Mouse (Mus musculus) hindbrain, embryonic 10.5 days (tissue): ENCODE data around the gene Dedd2. TPM values are rescaled to one million over a fixed set of nuclear protein-coding genes. Genes with fewer than 3 reads are reported as not detected.

Experiments used
- DNase-seq: peaks from one replicate; pipeline ENCODE4 v3.0.0-alpha.2; 2017; ENCODE audit warnings: low spot score
- H3K27ac ChIP-seq: fragments of 300-500 bp; sonication (generic); 2 replicates; pipeline ENCODE4 v1.5.1; 2016; ENCODE audit warnings: mild to moderate bottlenecking, moderate library complexity
- H3K27me3 ChIP-seq: fragments of 300-500 bp; sonication (generic); 2 replicates; pipeline ENCODE4 v1.6.1; 2016; ENCODE audit warnings: mild to moderate bottlenecking; ENCODE audit not compliant: poor library complexity, insufficient read depth, severe bottlenecking
- H3K36me3 ChIP-seq: fragments of 300-500 bp; sonication (generic); 2 replicates; pipeline ENCODE4 v1.6.1; 2016; ENCODE audit warnings: mild to moderate bottlenecking, moderate library complexity
- H3K4me1 ChIP-seq: fragments of 300-500 bp; sonication (generic); replicated peaks from 2 replicates; pipeline ENCODE4 v1.6.1; 2016; ENCODE audit warnings: mild to moderate bottlenecking
- H3K4me3 ChIP-seq: fragments of 300-500 bp; sonication (generic); 2 replicates; pipeline ENCODE4 v1.5.1; 2016; ENCODE audit warnings: mild to moderate bottlenecking, moderate library complexity
- H3K9me3 ChIP-seq: fragments of 300-500 bp; sonication (generic); 2 replicates; pipeline ENCODE4 v1.6.1; 2016; ENCODE audit warnings: mild to moderate bottlenecking, moderate library complexity
- WGBS: fragments of 180-500 bp; shearing (Covaris S2); methylation state at CpG from one replicate; pipeline ENCODE4 v1.1.7; 2016; 5-methylcytosine and 5-hydroxymethylcytosine counted together
- polyA plus RNA-seq: library from polyadenylated mRNA; unstranded; fragments of >200 nt; fragmentation: Nextera tagmentation; extraction: Ambion mirVana; gene quantifications from 2 replicates; pipeline ENCODE4 v1.2.1, GENCODE M21; 2016

Dedd2 gene
- polyA plus RNA-seq, 1 experiment from 2014 or later, result 11.2 TPM

DNA sequence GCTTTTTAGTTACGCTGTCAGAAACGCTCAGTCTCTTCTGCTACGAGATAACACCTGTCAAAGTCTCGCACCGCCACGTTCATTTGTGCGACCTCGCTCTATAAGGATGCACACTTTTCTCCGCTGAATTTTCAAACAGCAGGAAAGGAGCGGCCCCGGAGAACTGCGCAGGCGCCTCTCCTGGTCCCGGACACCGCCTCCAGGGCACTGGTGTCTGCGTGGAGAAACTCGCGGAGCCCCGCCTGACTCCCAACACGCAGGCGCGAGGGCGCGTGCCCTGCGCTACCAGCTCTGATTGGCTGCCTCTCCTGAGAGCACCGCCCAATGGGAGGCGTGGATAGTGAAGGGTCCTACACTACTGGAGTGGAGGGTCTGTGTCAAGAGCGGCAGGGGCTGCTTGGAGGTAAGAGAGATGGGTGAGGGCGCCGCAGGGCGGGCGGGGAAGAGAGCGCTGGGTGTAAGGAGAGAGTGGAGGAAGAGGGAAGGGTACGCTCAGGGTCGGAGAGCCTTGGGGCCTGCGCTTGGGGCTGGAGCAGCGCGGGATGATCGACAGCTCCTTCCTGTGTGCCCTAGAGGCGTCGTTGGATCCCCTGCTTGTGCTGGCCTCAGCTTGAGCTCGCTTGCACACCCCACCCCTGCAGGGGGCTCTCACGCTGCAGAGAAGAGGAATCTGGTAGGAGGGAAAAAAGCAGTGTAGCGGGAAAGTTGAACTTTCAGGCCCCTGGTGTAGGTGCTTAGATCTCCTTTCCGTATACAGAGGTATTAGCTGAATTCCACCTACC, 878 bp upstream of the Dedd2 start, which contains the start of gene Zfp526:
Gene Zfp526 (plus strand): TSS at position 324 of the 782 bp plus-strand sequence.
- Histone ChIP-seq H3K4me1 (peaks cover 50% of the 10 kb centered on the region), H3K27ac (peak within 1 kb of the TSS; percentile 97), H3K9me3 (no peaks in the 10 kb centered on the region), H3K36me3 (peaks cover 36% of the 10 kb centered on the region), H3K27me3 (peaks cover 5% of the 10 kb centered on the region; the same call in 1 of the 2 replicates), H3K4me3 (peak within 1 kb of the TSS; percentile 80)
- DNase-seq, result peak; percentile 99
- WGBS, result under 1% methylated on average over 45 of the region's 45 CpGs

DNA sequence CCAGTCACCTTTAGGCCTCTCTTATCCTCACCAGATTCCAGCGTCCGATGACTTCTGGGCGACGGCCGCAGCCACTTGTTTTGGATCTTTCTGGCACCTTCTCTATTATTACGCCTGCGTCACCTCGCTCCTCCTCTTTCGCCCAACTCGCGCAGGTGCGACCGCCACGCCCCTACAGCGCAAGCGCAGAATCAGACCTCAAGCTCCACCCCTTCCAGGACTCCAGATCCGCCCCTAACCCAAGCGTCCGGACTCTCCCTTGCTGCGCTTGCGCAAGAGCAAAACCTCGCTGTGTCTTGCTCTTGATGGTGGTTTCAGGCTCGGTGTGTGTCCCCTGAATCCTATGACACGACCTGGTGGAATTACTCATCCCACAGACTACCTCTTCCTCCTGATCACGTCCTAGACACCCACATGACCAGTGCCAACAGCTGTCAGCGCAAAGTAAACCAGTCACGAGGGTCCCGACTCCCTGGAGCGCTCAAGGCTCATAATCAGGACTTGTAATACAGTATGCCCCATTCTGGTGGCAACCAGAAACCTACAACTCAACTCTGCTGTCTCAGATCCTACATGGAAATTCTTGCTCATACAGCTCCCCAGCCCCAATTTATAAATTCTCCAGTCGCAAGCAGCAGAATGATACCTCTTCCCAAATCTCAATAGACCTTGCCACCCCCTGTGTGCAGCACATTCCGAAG, 509 bp downstream of the Dedd2 start:
- H3K9me3 ChIP-seq, result no peaks in the 10 kb centered on the region
- H3K36me3 ChIP-seq, result peaks cover 29% of the 10 kb centered on the region
- peak overlapping the region; percentile 97 for H3K27ac ChIP-seq
- peaks cover 5% of the 10 kb centered on the region; the same call in 1 of the 2 replicates for H3K27me3 ChIP-seq
- peak overlapping the region; percentile 80 for H3K4me3 ChIP-seq
- 3% methylated on average over 31 of the region's 31 CpGs for WGBS
- H3K4me1 ChIP-seq, result peaks cover 50% of the 10 kb centered on the region
- peak; percentile 94 for DNase-seq

DNA sequence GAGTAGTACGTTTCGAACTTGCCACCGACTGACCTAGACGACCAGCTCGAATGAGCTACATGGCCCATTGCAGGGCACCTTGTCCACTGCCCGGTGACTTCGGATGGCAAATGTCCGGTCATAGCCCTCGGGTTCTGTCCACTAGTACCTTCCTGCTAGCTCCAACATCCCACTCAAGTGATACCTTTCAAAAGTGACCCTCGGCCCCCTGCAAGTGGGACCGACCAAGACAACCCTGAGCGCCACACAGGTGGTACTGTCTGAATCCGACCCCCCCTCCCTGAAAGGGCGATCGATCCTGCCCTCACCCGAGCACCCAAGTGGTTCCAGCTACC, 1.0 kb downstream of the Dedd2 start:
- Histone ChIP-seq H3K4me1 (peaks cover 50% of the 10 kb centered on the region), H3K9me3 (no peaks in the 10 kb centered on the region), H3K36me3 (peaks cover 27% of the 10 kb centered on the region), H3K4me3 (peak overlapping the region; percentile 80), H3K27ac (peak overlapping the region; percentile 97), H3K27me3 (peaks cover 5% of the 10 kb centered on the region; the same call in 1 of the 2 replicates)
- WGBS, result under 1% methylated on average over 16 of the region's 16 CpGs
- DNase-seq, result no peak

DNA sequence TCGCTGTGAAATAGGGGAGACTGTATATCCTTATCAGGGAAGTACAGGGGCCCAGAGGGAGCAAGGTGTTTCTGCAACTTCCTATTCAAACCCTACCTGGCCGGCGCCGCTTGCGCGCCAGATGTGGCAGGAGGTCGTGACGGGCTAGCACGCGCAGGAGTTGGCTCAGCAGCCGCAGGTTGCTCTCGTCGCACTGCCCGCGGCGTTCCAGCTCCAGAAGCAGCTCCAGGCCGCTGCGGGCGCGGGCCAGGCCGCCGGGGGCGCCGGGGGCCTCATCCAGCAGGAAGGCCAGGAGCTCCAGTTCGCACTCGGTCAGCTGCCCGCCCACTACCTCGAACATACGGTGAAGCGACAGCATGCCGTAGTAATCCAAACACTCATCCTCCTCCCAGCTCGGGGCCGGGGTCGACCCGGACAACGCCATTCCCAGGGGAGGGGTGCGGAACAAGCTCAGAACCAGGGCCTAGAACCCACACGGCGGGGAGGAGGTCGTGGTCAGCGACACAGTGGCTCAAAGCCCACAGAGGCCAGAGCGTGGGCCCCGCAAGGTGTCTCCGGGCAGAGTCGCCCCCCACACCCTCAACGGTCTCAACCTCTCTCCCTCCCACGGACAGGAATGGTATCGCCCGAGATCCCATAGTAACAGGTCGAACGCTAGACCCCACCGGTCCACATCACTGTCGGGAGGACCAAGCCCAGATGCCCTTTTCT, 1.6 kb downstream of the Dedd2 start:
- H3K27ac ChIP-seq, result peak overlapping the region; percentile 97
- DNase-seq, result peak; percentile 83
- peaks cover 50% of the 10 kb centered on the region for H3K4me1 ChIP-seq
- no peaks in the 10 kb centered on the region for H3K9me3 ChIP-seq
- H3K4me3 ChIP-seq, result peak overlapping the region; percentile 80
- under 1% methylated on average over 53 of the region's 53 CpGs for WGBS
- peaks cover 5% of the 10 kb centered on the region; the same call in 1 of the 2 replicates for H3K27me3 ChIP-seq
- peaks cover 27% of the 10 kb centered on the region for H3K36me3 ChIP-seq

DNA sequence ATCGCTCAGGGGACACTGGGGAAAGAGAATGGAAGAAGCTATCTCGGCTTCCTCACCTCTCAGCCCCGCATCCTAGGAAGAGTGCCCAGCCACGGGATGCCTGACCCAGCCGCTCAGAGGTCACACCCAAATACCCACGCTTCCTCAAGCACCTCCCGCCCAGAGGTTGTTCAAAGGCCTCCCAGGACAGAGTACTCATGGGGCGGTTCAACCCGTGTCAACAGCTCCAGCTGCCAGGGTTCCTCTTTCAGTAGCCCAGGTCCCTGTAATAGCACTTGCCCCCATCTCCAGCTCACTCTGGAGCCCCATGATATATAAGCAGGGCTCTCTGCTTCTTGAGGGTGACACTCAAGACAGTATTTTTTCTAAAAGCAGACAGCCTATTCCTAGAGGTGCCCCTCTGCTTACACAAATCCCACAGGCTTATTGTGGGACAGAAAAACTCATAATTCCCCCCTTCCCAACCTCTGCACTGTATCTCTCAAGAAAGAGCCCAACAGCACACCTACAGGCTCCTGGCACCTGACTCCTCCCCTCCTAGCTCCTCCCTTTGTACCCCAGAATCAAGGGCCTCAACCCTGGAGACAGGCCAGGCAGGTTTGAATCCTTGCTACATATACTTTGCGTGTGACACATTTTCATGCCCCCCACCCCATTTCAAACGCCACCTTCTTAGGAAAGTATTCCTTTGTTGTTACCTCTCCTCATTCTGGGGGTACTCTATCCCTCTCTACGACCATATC, 2.6 kb downstream of the Dedd2 start:
- Histone ChIP-seq H3K4me1 (peaks cover 47% of the 10 kb centered on the region), H3K9me3 (no peaks in the 10 kb centered on the region), H3K27me3 (peaks cover 5% of the 10 kb centered on the region; the same call in 1 of the 2 replicates), H3K27ac (no peak overlapping the region), H3K4me3 (peak overlapping the region; percentile 80; the same call in 1 of the 2 replicates), H3K36me3 (peaks cover 18% of the 10 kb centered on the region)
- no peak for DNase-seq
- 71% methylated on average over 12 of the region's 12 CpGs for WGBS

DNA sequence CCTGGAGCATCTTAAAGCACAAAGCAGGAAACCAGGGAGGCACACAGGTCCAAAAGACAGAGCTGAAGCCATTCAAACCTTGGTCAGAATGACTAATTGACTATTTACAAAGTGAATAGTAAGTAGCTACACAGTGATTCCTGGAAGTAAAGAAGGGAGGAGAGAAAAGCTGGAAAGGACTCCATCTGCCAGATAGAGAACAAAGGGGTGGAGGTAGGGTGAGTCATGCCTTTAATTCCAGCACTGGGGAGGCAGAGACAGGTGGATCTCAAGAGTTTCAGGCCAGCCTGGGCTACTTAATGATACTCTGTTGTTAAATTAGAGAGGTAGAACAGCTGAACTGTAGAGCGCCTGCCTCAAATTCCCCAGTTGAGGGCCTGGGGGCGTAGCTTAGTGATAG, 6.2 kb downstream of the Dedd2 start:
- Histone ChIP-seq H3K36me3 (peaks cover 41% of the 10 kb centered on the region), H3K4me3 (no peak overlapping the region), H3K27ac (no peak overlapping the region), H3K4me1 (peaks cover 16% of the 10 kb centered on the region), H3K27me3 (peaks cover 5% of the 10 kb centered on the region; the same call in 1 of the 2 replicates), H3K9me3 (no peaks in the 10 kb centered on the region)
- 93% methylated on average over 2 of the region's 2 CpGs for WGBS
- DNase-seq, result no peak

DNA sequence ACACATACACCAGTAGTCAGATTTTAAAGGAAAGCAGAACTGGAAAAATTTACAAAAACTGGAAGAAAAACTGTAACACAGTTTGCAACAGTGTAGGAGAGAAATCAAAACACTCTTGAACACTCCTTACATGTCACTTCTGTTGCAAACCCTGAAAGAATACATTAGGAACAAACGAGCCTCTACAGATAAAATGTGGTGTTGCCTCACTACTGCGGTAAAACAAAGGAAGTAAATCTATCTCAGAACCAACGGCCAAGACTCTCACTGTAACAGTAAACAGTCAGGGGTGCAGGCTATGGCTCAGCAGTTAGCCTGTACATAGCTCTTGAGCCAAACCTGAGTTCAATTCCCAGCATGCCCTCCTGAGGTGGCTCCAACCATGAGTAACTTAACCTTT, 7.3 kb downstream of the Dedd2 start:
- no peak overlapping the region for H3K27ac ChIP-seq
- WGBS, result 87% methylated on average over 3 of the region's 3 CpGs
- H3K27me3 ChIP-seq, result peaks cover 5% of the 10 kb centered on the region; the same call in 1 of the 2 replicates
- no peaks in the 10 kb centered on the region for H3K9me3 ChIP-seq
- peaks cover 52% of the 10 kb centered on the region for H3K36me3 ChIP-seq
- H3K4me1 ChIP-seq, result peaks cover 5% of the 10 kb centered on the region
- H3K4me3 ChIP-seq, result no peak overlapping the region
- no peak for DNase-seq

DNA sequence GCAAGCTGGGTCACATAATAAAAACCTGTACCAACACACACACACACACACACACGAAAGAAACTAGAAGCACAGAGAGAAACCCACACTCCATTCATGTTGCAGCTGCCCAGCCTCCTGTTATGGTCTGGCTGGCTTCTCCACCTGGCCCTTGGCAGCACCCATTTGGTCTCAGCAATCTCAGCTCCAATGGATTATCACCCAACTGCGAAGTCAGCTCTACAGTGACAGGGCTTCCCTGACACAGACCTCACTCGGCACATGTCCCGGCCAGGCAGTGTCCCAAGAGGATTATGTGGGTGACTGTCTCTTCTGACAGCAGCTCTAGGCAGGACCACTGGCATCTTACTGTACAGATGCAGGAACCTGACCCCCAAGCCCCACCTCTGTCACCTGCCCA, 9.9 kb downstream of the Dedd2 start:
- H3K4me3 ChIP-seq, result no peak overlapping the region
- H3K27ac ChIP-seq, result no peak overlapping the region
- H3K36me3 ChIP-seq, result peaks cover 71% of the 10 kb centered on the region
- H3K9me3 ChIP-seq, result no peaks in the 10 kb centered on the region
- DNase-seq, result no peak
- H3K27me3 ChIP-seq, result no peaks in the 10 kb centered on the region
- 89% methylated on average over 4 of the region's 4 CpGs for WGBS
- H3K4me1 ChIP-seq, result 0 out of 2 replicates have a peak, but pooled peaks cover 2% of the 10 kb centered on the region

DNA sequence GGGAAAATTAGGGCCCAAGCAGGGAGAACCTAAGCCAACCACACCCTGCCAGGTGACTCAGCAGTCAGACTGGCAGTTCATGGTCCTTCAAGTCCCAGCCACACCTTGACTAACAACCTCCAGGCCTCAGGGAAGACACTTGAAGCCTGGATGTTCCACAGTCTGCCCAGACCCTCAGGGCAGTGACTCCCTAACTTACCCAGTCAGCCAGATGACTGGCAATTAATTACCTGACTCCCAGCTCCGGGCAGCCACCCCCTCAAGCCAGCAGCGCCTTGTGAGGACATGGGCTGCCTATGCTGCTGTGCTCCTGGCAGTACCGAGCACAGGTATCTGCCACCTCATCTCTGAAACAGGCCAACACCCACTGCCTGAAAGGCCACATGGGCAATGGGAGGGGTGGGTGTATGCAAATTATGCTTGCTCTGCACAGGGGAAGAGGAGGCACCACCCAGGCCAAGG, 11.2 kb downstream of the Dedd2 start:
- H3K36me3 ChIP-seq, result peaks cover 72% of the 10 kb centered on the region
- no peak overlapping the region for H3K4me3 ChIP-seq
- 84% methylated on average over 3 of the region's 3 CpGs for WGBS

DNA sequence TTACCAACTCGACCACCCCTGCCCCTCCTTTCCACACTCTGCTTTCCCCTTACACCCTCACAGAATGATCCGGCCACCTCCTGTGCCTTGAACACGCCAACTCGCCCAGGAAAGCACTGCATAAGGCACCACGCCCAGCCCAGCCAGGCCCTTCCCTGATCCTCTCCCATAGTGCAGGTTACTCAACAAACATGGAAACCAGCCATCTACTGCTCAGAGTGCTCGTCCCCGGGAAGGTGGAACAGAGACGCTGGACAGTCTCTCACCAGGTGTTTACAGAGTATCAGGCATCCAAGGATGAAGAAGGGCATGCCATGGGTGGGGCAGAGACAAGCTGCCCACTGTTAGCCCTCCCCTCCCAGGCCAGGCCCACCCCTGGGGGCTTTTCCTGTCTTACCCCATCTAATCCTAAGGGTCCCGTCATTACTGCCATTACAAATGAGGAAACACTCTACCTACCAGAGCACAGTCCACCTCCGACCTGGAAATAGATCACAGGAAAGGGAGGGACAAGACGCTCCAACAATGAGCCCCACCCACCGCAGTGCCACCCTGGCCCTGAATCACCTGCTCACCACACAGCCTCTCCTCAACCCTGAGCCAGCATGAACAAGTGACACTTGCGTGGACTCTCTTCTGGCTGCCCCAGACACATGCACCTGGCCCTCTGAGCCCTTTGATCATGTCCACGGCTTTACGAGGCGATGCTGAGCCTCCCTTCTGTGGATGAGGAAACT, 14.2 kb downstream of the Dedd2 start:
- no peak overlapping the region for H3K27ac ChIP-seq
- peaks cover 91% of the 10 kb centered on the region for H3K36me3 ChIP-seq
- no peaks in the 10 kb centered on the region for H3K9me3 ChIP-seq
- 0 out of 2 replicates have a peak, but pooled peaks cover 5% of the 10 kb centered on the region for H3K4me1 ChIP-seq
- H3K4me3 ChIP-seq, result no peak overlapping the region
- no peaks in the 10 kb centered on the region for H3K27me3 ChIP-seq
- 91% methylated on average over 16 of the region's 16 CpGs for WGBS
- no peak for DNase-seq

More for the DNA sequence above, 11.2 kb downstream of the Dedd2 start:
- Histone ChIP-seq H3K9me3 (no peaks in the 10 kb centered on the region), H3K27me3 (no peaks in the 10 kb centered on the region), H3K4me1 (0 out of 2 replicates have a peak, but pooled peaks cover 5% of the 10 kb centered on the region), H3K27ac (no peak overlapping the region)
- DNase-seq, result no peak

DNA sequence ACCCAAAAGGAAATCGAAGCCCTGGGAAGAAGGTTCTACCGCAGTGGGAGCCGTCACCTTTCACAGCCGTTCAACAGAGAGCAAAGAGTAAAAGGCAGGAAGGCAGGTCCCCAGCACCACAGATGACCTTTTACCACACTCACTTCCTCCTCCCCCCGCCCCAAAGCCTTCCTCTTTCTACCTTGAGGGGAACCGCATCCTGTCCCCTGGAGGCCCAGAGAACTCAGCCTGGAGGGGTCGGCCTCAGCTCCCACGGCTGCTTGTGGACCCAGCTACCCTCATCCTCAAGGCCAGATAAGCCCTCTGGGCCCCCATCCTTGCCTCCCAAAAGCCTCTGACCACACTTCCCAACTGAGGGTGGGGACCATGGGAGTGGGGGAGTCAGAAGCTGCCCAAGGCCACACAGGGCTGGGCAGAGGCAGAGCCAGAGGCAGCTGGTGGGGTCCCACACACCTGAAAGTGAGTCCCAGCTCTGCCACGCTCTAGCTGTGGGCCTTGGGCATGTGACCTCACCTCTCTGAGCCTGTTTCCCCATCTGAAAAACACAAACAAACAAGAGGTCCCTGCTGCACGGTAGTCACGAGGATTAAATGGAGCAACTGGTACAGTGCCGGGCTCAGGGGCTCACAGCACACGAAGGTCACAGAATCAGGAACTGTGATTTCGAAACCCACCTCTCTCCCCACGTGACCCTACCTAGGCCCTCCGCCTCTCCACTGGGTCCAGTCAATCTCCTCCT, 14.9 kb downstream of the Dedd2 start:
- DNase-seq, result no peak

More for the DNA sequence above, 14.9 kb downstream of the Dedd2 start:
- no peaks in the 10 kb centered on the region for H3K9me3 ChIP-seq
- no peak overlapping the region for H3K27ac ChIP-seq
- H3K27me3 ChIP-seq, result no peaks in the 10 kb centered on the region
- H3K36me3 ChIP-seq, result peaks cover 83% of the 10 kb centered on the region
- H3K4me3 ChIP-seq, result no peak overlapping the region
- 0 out of 2 replicates have a peak, but pooled peaks cover 5% of the 10 kb centered on the region for H3K4me1 ChIP-seq
- 86% methylated on average over 16 of the region's 16 CpGs for WGBS
